Mouse (Mus musculus) liver, embryonic 14.5 days (tissue): Measurements from ENCODE around the gene Hoxb4.

Experiments
- CTCF ChIP-seq: IDR thresholded peaks from 2 replicates; pipeline ENCODE4 v1.5.1; 2016; ENCODE audit warnings: antibody characterized with exemption, low read depth, control low read depth
- EP300 ChIP-seq: IDR thresholded peaks from 2 replicates; pipeline ENCODE4 v1.6.1; 2016; ENCODE audit warnings: antibody characterized with exemption, low read depth

DNA sequence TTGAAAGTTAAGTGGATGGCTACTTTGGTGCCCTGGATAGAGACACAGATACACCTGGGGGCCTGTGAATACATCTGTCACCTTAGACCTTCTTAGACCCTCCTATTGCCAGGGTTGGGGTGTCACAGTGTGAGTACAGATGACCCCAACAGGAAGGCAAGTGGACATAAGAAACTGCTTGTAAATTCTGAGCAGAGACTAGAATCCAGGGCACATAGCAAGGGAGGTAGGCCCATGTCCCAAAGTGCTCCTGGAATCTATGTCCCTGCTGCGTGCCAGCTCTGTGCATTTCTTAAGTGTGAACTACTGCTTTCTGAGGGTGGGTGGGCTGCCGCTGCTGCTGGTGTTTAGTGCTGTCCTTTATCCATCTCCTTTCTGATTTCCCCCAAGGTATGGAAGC lies 32.7 kb downstream of the Hoxb4 start:
- TF ChIP-seq CTCF, result no peak
- no peak for TF ChIP-seq EP300
